19 mouse cellular contexts compared by ENCODE assay signal in the genomic region with DNA sequence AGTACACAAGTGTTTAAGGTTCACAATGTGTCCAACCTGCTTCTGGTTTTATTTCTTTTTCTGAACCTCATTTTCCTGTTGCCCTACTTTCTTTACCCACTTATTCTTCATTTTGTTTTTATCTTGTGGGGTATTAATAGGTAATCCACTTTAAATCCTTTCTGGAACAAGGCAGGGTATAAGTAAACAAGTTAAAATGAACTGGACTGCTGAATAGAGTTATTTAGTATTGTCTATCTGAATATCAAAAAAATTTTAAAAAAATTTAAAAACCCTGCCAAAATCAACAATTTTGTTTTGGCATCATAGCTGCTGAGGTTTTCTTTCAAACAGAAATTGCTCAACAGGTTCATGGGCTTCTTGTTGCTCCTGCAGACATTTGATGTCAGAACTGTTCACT.
"Had no signal": no experiment of that assay in that cellular context is flagged by ENCODE, and none has a peak within 500 bp of the region (broad histone marks: within the 10 kb centered on the region; RNA-seq: fewer than 3 reads in every experiment).

No protein-coding gene starts in this region.

- H3K4me3 ChIP-seq: kidney, embryonic 15.5 days; limb, embryonic 10.5 days; limb, embryonic 13.5 days; midbrain, embryonic 13.5 days had no signal

- H3K9ac ChIP-seq: kidney, embryonic 15.5 days; limb, embryonic 13.5 days; liver, embryonic 14.5 days; liver, postnatal 0 days; lung, embryonic 14.5 days; midbrain, embryonic 13.5 days had no signal

- H3K27me3 ChIP-seq: kidney, embryonic 15.5 days; limb, embryonic 13.5 days; midbrain, embryonic 13.5 days had no signal

- H3K4me1 ChIP-seq: limb, embryonic 10.5 days; limb, embryonic 13.5 days; midbrain, embryonic 13.5 days had no signal

- H3K9me3 ChIP-seq: kidney, embryonic 15.5 days; limb, embryonic 10.5 days; limb, embryonic 13.5 days; midbrain, embryonic 13.5 days had no signal

- H3K4me2 ChIP-seq: kidney, embryonic 15.5 days; limb, embryonic 13.5 days; lung, embryonic 14.5 days; midbrain, embryonic 13.5 days had no signal

- DNase-seq: kidney, adult 18-20 months; kidney, postnatal 10 days; kidney, postnatal 36 days; liver; liver, postnatal 0 days; lung, embryonic 14.5 days; right cerebral cortex, postnatal 14 days; right cerebral cortex, postnatal 4 days; thymus, adult 2 months; thymus, postnatal 25 days had no signal

- H3K36me3 ChIP-seq: kidney, embryonic 15.5 days; limb, embryonic 10.5 days; limb, embryonic 13.5 days; midbrain, embryonic 13.5 days had no signal

- ATAC-seq: intestine, embryonic 16.5 days; liver, postnatal 0 days; lung, postnatal 0 days; midbrain, embryonic 13.5 days had no signal

- H3K27ac ChIP-seq: kidney, embryonic 15.5 days; limb, embryonic 10.5 days; limb, embryonic 13.5 days; liver, embryonic 14.5 days; macrophage; midbrain, embryonic 13.5 days; stomach, postnatal 0 days had no signal
